Mouse (Mus musculus): ENCODE measurements at regions not wholly inside any gene's neighbourhood (a gene's known extent, or its start where the extent isn't known, plus 50 kb on each side); places are given as distances from the start of the nearest gene placed in this dataset.

GRCm38 (mm10) chr1:126896895-126897294, 66.3 kb upstream of the Nckap5 start:
- TF ChIP-seq POLR2A (IDR thresholded peaks at IDR 0.05; ENCODE audit: borderline replicate concordance, extremely low read depth, low read depth, low read length) (no peak), CTCF (IDR thresholded peaks at IDR 0.05; ENCODE audit: insufficient read depth, low read length) (no peak)
